Mouse (Mus musculus) E14TG2a.4 (cell line): Measurements from ENCODE around the gene Nectin4.

ENCODE experiments used
- CTCF ChIP-seq: conservative IDR thresholded peaks from 2 replicates; pipeline ENCODE4 v1.5.1; 2014; ENCODE audit warnings: low read length
- NANOG ChIP-seq: IDR thresholded peaks from 2 replicates; pipeline ENCODE4 v1.6.1; 2014; ENCODE audit warnings: borderline replicate concordance, low read length, mixed read lengths
- POU5F1 ChIP-seq: IDR thresholded peaks from 2 replicates; pipeline ENCODE4 v1.6.1; 2014; ENCODE audit warnings: low read length, borderline replicate concordance

DNA sequence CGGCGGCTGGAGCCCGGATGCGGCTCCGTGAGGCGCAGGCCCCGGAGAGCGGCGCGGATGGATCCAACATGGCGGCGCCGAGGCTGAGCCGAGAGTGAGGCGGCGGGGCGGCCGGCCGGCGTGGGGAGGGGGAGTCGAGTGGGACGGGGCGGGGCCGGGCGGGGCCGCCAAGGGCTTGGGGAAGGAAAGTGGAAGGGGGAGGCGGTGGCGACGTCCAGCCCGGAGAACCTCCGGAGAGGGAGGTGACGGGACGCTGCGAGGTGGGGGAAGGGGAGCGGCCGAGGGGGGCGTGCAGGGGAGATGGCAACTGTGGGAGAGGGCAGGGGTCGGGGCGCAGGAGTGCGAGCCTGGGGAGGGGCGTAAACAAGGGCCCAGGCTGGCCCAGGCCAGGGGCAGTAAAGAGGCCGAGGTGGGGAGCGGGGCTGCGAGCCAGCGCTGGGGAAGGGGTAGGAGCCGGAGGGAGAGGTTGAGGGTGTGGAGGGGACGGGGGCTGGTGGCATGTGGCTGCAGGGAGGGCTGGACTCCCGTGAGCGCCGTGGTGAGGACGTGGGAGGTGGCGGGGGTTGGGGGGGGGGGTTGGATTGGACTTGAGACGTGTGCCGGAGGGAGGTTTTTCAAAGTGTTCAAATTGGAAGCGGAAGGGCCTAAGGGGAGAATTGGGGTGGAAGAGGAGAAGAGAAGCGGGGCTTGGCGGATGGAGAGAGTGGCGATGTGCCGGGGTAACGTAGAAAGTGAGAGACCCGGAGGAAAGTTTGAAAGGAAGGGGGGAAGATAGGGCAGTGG lies 40.3 kb upstream of the Nectin4 start:
- TF ChIP-seq CTCF (no peak), NANOG (no peak), POU5F1 (no peak)
